Mouse (Mus musculus) liver, embryonic 14.5 days (tissue): ENCODE data around the gene Tmem14a.
"Not testable (repeated sequence)": the region's sequence is repeated elsewhere in the genome, so short reads cannot be mapped to it uniquely, and the experiment has no call there.

ENCODE experiments used
- CTCF ChIP-seq: IDR thresholded peaks from 2 replicates; pipeline ENCODE4 v1.5.1; 2016; ENCODE audit warnings: antibody characterized with exemption, low read depth, control low read depth
- EP300 ChIP-seq: IDR thresholded peaks from 2 replicates; pipeline ENCODE4 v1.6.1; 2016; ENCODE audit warnings: antibody characterized with exemption, low read depth

DNA sequence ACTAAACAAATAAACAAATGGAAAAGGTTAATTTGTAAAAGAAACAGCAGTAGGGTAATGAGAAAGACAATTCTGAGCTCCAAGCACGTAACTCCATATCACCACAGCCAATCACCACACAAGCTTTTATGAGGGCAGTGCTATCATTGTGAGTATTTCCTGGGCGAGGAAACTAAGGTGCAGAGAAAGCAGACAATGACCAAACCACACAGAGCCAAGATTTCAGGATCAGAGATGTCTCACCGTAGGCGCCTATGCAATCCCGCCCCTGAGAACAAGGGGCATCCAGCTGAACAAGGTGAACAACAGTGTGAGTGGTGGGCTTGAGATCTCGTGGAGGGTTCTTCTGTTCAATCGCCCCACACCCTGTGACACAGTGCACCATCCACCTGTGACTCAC, 49.1 kb downstream of the Tmem14a start:
- not testable (repeated sequence) for TF ChIP-seq CTCF, EP300
